Mouse (Mus musculus): Measurements from ENCODE around the gene Galnt14. TPM values are rescaled to one million over a fixed set of nuclear protein-coding genes. Genes with fewer than 3 reads are reported as not detected.

Gene Galnt14
- polyA plus RNA-seq, 1 experiment from 2014 or later, result 0.10 TPM

GRCm38 (mm10) chr17:73559498-73559897, 150.8 kb downstream of the Galnt14 start:
- no peaks in the 10 kb centered on the region for H3K9me3 ChIP-seq (ENCODE audit: control insufficient read depth, low read length)
- no peak overlapping the region for H3K4me3 ChIP-seq (ENCODE audit: low read length)
- ATAC-seq (ENCODE audit: low read depth), result no peak
- H3K9ac ChIP-seq (ENCODE audit: low read length), result no peak overlapping the region
- no peak overlapping the region for H3K4me2 ChIP-seq (ENCODE audit: low read depth, low read length)
- whole genome bisulfite sequencing, result 53% methylated on average over 4 of the region's 4 CpGs
- H3K27ac ChIP-seq (ENCODE audit: low read length), result no peak overlapping the region
- H3K36me3 ChIP-seq (ENCODE audit: control insufficient read depth, insufficient read depth, low read length), result no peaks in the 10 kb centered on the region
- no peaks in the 10 kb centered on the region for H3K27me3 ChIP-seq (ENCODE audit: control insufficient read depth, insufficient read depth, low read depth, low read length)
- H3K4me1 ChIP-seq (replicated peaks; ENCODE audit: control insufficient read depth, insufficient read depth, low read length), result no peaks in the 10 kb centered on the region

GRCm38 (mm10) chr17:73557101-73557500, 153.2 kb downstream of the Galnt14 start:
- WGBS, result 73% methylated on average over 3 of the region's 3 CpGs
- no peak overlapping the region for H3K27ac ChIP-seq (ENCODE audit: low read length)
- no peaks in the 10 kb centered on the region for H3K4me1 ChIP-seq (replicated peaks; ENCODE audit: control insufficient read depth, insufficient read depth, low read length)
- H3K27me3 ChIP-seq (ENCODE audit: control insufficient read depth, insufficient read depth, low read depth, low read length), result no peaks in the 10 kb centered on the region
- H3K4me3 ChIP-seq (ENCODE audit: low read length), result no peak overlapping the region
- no peaks in the 10 kb centered on the region for H3K9me3 ChIP-seq (ENCODE audit: control insufficient read depth, low read length)
- no peak for ATAC-seq (ENCODE audit: low read depth)
- no peaks in the 10 kb centered on the region for H3K36me3 ChIP-seq (ENCODE audit: control insufficient read depth, insufficient read depth, low read length)
- no peak overlapping the region for H3K4me2 ChIP-seq (ENCODE audit: low read depth, low read length)
- H3K9ac ChIP-seq (ENCODE audit: low read length), result no peak overlapping the region

- H3K27ac ChIP-seq (ENCODE audit: low read length), result no peak overlapping the region
Measured at GRCm38 (mm10) chr17:73556436-73556835, 153.8 kb downstream of the Galnt14 start.

GRCm38 (mm10) chr17:73554668-73555067, 155.6 kb downstream of the Galnt14 start:
- no peaks in the 10 kb centered on the region for H3K4me1 ChIP-seq (replicated peaks; ENCODE audit: control insufficient read depth, insufficient read depth, low read length)
- ATAC-seq (ENCODE audit: low read depth), result no peak
- H3K4me3 ChIP-seq (ENCODE audit: low read length), result no peak overlapping the region
- H3K9ac ChIP-seq (ENCODE audit: low read length), result no peak overlapping the region
- no peaks in the 10 kb centered on the region for H3K36me3 ChIP-seq (ENCODE audit: control insufficient read depth, insufficient read depth, low read length)
- H3K4me2 ChIP-seq (ENCODE audit: low read depth, low read length), result no peak overlapping the region
- H3K27me3 ChIP-seq (ENCODE audit: control insufficient read depth, insufficient read depth, low read depth, low read length), result no peaks in the 10 kb centered on the region
- H3K9me3 ChIP-seq (ENCODE audit: control insufficient read depth, low read length), result no peaks in the 10 kb centered on the region
- WGBS, result 70% methylated on average over 4 of the region's 4 CpGs
- no peak overlapping the region for H3K27ac ChIP-seq (ENCODE audit: low read length)

More at GRCm38 (mm10) chr17:73556436-73556835, 153.8 kb downstream of the Galnt14 start:
- 72% methylated on average over 2 of the region's 2 CpGs for WGBS
- no peak overlapping the region for H3K9ac ChIP-seq (ENCODE audit: low read length)
- no peaks in the 10 kb centered on the region for H3K9me3 ChIP-seq (ENCODE audit: control insufficient read depth, low read length)
- no peak overlapping the region for H3K4me3 ChIP-seq (ENCODE audit: low read length)
- no peak for ATAC-seq (ENCODE audit: low read depth)
- H3K27me3 ChIP-seq (ENCODE audit: control insufficient read depth, insufficient read depth, low read depth, low read length), result no peaks in the 10 kb centered on the region
- H3K4me2 ChIP-seq (ENCODE audit: low read depth, low read length), result no peak overlapping the region
- no peaks in the 10 kb centered on the region for H3K36me3 ChIP-seq (ENCODE audit: control insufficient read depth, insufficient read depth, low read length)
- H3K4me1 ChIP-seq (replicated peaks; ENCODE audit: control insufficient read depth, insufficient read depth, low read length), result no peaks in the 10 kb centered on the region

- no peaks in the 10 kb centered on the region for H3K4me1 ChIP-seq (replicated peaks; ENCODE audit: control insufficient read depth, insufficient read depth, low read length)
- ATAC-seq (ENCODE audit: low read depth), result no peak
- 61% methylated on average over 12 of the region's 12 CpGs for WGBS
Measured at GRCm38 (mm10) chr17:73548783-73549566, 161.3 kb downstream of the Galnt14 start.

GRCm38 (mm10) chr17:73548119-73548518, 162.1 kb downstream of the Galnt14 start:
- no peak overlapping the region for H3K27ac ChIP-seq (ENCODE audit: low read length)
- 29% methylated on average over 7 of the region's 7 CpGs for WGBS
- no peak overlapping the region for H3K4me2 ChIP-seq (ENCODE audit: low read depth, low read length)
- ATAC-seq (ENCODE audit: low read depth), result no peak
- no peaks in the 10 kb centered on the region for H3K27me3 ChIP-seq (ENCODE audit: control insufficient read depth, insufficient read depth, low read depth, low read length)
- H3K36me3 ChIP-seq (ENCODE audit: control insufficient read depth, insufficient read depth, low read length), result no peaks in the 10 kb centered on the region
- no peaks in the 10 kb centered on the region for H3K4me1 ChIP-seq (replicated peaks; ENCODE audit: control insufficient read depth, insufficient read depth, low read length)
- H3K4me3 ChIP-seq (ENCODE audit: low read length), result no peak overlapping the region
- H3K9me3 ChIP-seq (ENCODE audit: control insufficient read depth, low read length), result no peaks in the 10 kb centered on the region
- no peak overlapping the region for H3K9ac ChIP-seq (ENCODE audit: low read length)

More at GRCm38 (mm10) chr17:73548783-73549566, 161.3 kb downstream of the Galnt14 start:
- no peaks in the 10 kb centered on the region for H3K9me3 ChIP-seq (ENCODE audit: control insufficient read depth, low read length)
- no peak overlapping the region for H3K4me2 ChIP-seq (ENCODE audit: low read depth, low read length)
- H3K4me3 ChIP-seq (ENCODE audit: low read length), result no peak overlapping the region
- H3K36me3 ChIP-seq (ENCODE audit: control insufficient read depth, insufficient read depth, low read length), result no peaks in the 10 kb centered on the region
- no peak overlapping the region for H3K27ac ChIP-seq (ENCODE audit: low read length)
- H3K27me3 ChIP-seq (ENCODE audit: control insufficient read depth, insufficient read depth, low read depth, low read length), result no peaks in the 10 kb centered on the region
- no peak overlapping the region for H3K9ac ChIP-seq (ENCODE audit: low read length)

GRCm38 (mm10) chr17:73547483-73547882, 162.8 kb downstream of the Galnt14 start:
- 44% methylated on average over 2 of the region's 2 CpGs for WGBS
- Histone ChIP-seq H3K27me3 (ENCODE audit: control insufficient read depth, insufficient read depth, low read depth, low read length) (no peaks in the 10 kb centered on the region), H3K4me2 (ENCODE audit: low read depth, low read length) (no peak overlapping the region), H3K4me1 (replicated peaks; ENCODE audit: control insufficient read depth, insufficient read depth, low read length) (no peaks in the 10 kb centered on the region), H3K27ac (ENCODE audit: low read length) (no peak overlapping the region), H3K4me3 (ENCODE audit: low read length) (no peak overlapping the region), H3K9me3 (ENCODE audit: control insufficient read depth, low read length) (no peaks in the 10 kb centered on the region), H3K9ac (ENCODE audit: low read length) (no peak overlapping the region), H3K36me3 (ENCODE audit: control insufficient read depth, insufficient read depth, low read length) (no peaks in the 10 kb centered on the region)
- no peak for ATAC-seq (ENCODE audit: low read depth)

- Histone ChIP-seq H3K27me3 (ENCODE audit: control insufficient read depth, insufficient read depth, low read depth, low read length) (no peaks in the 10 kb centered on the region), H3K36me3 (ENCODE audit: control insufficient read depth, insufficient read depth, low read length) (no peaks in the 10 kb centered on the region), H3K4me2 (ENCODE audit: low read depth, low read length) (no peak overlapping the region), H3K4me1 (replicated peaks; ENCODE audit: control insufficient read depth, insufficient read depth, low read length) (no peaks in the 10 kb centered on the region), H3K9me3 (ENCODE audit: control insufficient read depth, low read length) (no peaks in the 10 kb centered on the region), H3K27ac (ENCODE audit: low read length) (no peak overlapping the region), H3K4me3 (ENCODE audit: low read length) (no peak overlapping the region), H3K9ac (ENCODE audit: low read length) (no peak overlapping the region)
- no peak for ATAC-seq (ENCODE audit: low read depth)
- WGBS, result 75% methylated on average over 9 of the region's 9 CpGs
Measured at GRCm38 (mm10) chr17:73541911-73542310, 168.3 kb downstream of the Galnt14 start.

GRCm38 (mm10) chr17:73541233-73541570, 169.1 kb downstream of the Galnt14 start:
- no peak overlapping the region for H3K4me2 ChIP-seq (ENCODE audit: low read depth, low read length)
- H3K4me3 ChIP-seq (ENCODE audit: low read length), result no peak overlapping the region
- no peaks in the 10 kb centered on the region for H3K9me3 ChIP-seq (ENCODE audit: control insufficient read depth, low read length)
- 22% methylated on average over 1 of the region's 1 CpGs for WGBS
- H3K36me3 ChIP-seq (ENCODE audit: control insufficient read depth, insufficient read depth, low read length), result no peaks in the 10 kb centered on the region
- no peak overlapping the region for H3K27ac ChIP-seq (ENCODE audit: low read length)
- no peaks in the 10 kb centered on the region for H3K4me1 ChIP-seq (replicated peaks; ENCODE audit: control insufficient read depth, insufficient read depth, low read length)
- no peak overlapping the region for H3K9ac ChIP-seq (ENCODE audit: low read length)
- H3K27me3 ChIP-seq (ENCODE audit: control insufficient read depth, insufficient read depth, low read depth, low read length), result no peaks in the 10 kb centered on the region
- ATAC-seq (ENCODE audit: low read depth), result no peak
